Mouse (Mus musculus): ENCODE results near the gene Slc17a4.
A peak's percentile ranks its signal among the peaks of the same experiment; 100 is the strongest.

Slc17a4 gene

DNA sequence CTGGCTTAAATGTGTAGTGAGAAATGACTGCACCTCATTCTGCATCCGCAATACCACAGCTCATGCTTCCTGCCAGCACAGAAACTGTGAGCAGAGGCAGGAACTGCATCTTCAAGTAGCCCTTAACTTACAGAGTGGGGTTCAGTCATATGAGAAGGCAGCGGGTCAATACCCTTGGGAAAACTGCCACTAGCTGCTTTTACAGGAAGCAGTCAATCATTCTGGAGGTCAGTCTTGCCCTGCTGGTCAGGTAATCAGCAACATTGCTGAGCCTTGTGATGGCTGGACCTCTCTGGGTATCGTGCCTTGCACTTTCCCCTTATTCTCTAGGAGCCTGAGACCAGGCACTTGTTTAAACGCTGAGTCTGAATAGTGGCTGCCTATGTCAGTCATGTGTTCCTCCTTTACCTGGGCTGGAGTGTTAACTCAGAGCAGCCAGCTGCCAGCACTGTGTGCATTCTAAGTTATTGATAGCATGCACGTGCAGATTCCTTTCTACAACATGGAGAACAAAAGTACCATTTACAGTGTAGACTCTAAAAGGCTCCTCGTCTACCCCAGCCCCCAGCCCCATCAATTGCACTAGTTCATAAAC is 25.7 kb downstream of the Slc17a4 start:
- no peak for DNase-seq

DNA sequence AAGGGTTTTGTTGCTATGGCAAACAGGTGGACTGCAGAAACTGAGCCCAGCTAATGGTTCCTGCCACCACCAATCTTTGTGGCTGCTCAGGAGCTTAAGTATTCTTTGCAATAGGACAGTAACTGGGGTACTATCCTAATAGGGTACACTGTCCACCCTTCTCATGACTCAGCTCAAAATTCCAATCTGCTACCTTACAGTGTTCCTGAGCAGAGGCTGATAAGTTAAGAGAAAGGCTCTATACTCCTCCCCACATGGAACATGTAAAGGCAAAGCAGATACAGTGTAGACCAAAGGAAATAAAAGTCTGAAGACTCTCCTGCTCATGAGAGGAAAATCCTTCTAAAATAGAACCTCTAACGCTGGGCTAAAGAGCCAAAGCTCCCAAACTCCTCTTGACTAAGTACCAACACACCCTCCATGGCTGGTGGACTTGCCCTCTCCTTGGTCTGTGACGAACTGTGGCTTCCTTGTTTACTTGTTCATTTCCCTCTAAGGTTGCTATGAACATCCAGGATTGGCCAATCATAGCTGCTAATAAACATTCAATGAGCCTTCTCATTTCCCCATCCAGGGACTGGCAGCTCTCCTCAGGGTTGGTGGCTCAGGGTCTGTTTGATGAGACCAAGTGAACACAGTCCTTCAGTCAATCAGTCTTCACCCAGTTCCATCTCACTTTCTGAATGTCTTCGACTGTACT is 27.6 kb downstream of the Slc17a4 start:
- DNase-seq: no peak

DNA sequence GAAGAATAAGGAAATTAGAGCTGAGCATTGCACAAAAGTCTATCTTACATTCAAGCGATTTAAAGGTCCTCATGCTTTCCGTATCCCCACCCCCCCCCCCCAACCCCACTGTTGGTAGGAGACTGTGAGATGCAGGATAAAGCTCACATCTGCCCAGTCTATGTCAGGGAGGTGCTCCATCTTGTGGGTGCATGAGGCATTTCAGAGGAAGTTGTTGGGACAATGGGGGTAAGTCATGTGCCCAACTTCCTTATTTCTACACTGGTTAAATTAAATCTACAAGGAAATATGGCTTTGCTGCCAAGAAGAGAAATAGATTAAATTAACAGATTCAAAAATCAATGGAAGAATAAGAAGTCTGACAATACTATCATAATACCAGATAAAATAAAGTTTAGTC is 29.3 kb downstream of the Slc17a4 start:
- peak; percentile 23 to 43 for DNase-seq

DNA sequence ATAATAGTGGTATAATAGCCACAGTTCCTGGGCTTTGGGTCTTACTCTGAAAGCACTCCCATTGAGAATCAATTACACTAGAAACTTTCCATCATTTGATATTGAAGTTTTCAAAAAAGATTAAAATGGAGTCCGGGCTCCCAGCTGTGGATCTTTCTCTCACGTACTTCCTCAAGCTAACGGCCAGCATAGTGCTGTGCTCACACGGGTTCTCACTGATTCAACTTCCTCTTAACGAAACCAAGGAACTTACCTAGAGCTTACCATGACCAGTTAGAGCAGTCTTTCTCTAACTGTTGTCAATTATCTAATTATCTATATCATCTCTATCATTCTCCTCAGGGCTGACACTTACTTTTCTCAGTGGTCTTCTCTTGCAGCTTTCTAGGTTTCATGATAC is 35.2 kb downstream of the Slc17a4 start:
- DNase-seq: no peak

DNA sequence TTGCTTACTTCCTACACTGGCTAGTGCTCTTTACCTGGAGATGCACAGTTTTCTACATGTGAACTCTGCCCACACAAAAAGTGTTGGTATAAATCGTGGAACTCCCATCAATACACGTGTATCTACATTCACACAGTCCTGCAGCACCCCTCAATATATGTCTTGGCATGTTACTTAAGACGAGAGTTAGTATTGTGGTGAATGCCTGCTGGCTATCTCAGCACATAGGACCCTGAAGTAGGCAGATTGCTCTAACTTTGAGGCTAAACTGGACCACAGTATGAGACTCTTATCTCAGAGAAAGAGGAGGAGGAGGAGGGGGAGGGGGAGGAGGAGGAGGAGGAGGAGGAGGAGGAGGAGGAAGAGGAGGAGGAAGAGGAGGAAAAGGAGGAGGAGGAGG is 35.7 kb downstream of the Slc17a4 start:
- DNase-seq: no peak

DNA sequence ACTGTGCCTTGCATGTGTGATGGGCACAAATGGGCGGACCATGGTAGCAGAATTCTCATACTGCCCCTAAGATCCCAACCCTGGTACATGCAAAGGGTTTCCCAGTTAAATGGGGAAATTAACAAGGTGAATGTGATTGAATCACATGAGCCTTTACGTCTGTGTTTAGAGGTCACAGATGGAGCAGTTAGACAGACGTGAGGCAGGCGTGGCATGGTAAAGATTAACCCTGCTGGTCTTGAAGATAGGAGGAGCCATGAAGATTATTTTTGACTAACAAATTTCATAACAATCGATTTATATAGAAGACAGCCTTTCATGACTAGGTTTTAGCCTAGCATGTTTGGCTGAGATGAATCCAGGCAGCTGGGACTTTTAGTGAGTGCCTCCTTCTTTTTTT is 41.7 kb downstream of the Slc17a4 start:
- DNase-seq: no peak

DNA sequence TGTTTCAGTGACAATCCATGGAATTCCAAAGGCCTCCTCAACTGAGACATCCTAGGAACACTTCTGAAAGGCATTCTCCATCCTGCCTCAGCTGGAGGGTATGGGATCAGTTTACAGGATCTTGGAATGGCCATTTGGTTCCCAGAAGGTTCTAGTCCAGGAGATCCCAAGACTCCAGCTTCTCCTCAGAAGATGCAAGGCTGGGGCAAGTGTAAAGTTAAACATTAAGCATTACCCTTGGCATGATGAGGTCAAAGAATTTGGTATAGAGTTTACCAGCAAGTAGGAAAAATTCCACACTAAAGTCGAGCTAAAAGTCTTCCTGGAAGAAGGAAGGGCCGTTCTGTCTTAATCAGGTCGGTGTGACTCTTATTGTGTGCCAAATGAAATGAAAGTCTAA is 44.8 kb downstream of the Slc17a4 start:
- no peak for DNase-seq

DNA sequence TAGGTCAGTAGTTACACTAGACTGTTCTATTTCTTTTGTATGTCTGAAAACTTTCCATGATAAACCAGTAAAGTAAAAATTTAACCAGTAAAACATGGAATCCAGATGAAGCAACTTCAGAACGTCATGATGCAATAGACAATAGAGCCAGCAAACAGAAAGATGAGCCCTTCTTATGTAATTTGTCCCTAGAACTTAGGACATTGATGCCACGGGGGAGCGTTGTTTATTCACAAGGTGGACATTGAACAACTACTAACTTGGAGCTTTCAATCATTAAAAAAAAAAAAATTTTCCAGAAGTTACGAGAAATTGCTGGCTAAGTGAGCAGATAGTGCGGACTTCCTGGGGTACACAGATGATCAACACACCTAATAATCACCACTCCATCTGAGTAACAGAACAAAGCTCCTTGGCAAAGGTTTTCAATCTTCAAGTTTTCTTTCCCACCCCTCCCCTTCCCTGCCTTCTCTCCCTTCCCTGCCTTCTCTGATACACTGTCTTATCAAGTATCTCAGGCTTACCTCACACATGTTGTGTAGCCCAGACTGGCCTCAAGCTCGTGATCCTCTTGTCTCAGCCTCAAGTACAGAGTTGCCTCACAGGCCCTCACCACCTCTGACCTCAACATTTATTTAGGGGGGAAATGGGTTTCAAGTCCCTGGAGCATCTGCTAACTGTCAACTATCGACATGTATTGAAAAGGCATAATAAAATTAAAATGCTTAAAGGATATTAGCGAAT is 45.8 kb downstream of the Slc17a4 start:
- DNase-seq: no peak

DNA sequence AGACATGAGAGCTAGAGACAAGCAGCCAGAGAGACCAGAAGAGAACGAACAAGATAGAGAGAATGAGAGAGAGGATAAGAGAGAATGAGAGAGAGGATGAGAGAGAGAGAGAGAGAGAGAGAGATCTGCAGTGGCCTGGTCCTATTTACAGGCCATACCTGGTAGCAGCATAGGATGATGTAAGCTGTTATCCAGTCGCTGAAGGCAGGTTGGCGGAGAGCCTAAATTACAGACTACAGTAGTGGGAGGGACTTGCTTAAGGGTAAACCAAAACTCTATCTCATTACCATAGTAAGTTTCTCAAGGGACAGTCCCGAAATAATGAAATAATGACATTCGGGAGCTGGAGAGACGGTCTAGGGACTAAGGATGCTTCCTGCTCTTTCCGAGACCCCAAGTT is 47.4 kb downstream of the Slc17a4 start, which contains the start of gene Slc17a1:
TSS of gene Slc17a1 (plus strand) at position 346 of the 400 bp plus-strand sequence.
- DNase-seq: no peak

DNA sequence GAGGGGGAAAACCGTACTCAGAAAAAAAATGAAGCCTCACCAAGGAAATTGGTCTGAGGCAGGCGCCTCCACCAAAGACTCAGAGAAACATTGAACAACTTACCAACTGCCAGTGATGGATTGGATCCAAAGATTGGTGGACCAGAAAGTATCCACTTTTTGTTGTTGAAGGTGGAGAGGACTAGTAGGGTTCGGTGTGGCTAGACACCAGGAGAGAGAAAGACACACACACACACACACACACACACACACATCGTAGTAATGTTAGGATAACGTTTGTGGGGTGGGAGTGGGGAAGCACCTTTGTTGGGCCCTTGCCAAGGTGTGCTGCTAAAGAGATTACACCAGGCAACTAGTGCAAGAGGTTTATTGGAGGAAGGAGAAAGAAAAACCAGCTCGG is 47.8 kb downstream of the Slc17a4 start:
- DNase-seq: no peak

DNA sequence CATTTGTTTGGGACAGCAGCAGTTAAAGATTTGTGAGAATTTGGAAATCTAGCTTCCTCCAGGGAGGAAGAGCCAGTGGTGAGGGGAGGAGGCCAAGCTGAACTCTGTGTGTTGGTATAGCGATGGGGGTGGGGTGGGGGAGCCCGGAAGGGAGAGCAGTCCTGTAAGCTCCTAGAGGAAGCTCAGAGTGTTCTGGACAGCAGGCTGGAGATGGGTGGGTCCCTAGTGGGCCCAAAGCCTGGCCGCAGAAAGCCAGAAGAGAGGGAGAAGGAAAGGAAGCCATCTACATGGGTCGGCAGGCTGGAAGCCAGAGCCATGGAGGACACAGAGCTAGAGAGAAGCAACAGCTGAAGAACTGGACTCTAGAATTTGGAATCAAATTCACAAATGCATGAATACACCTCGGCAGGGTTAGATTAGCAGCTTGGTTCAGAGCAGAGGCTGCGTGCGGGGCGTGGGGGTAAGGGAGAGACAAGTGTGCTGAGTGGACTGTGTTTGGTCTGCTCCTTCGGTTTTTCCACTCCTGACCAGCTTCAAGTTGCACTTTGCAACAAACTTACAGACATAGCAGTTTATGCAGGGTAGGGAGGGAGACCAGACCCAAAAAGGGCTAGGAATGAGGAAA is 48.6 kb downstream of the Slc17a4 start:
- DNase-seq: peak in 1 of 2 experiments; percentile 33

DNA sequence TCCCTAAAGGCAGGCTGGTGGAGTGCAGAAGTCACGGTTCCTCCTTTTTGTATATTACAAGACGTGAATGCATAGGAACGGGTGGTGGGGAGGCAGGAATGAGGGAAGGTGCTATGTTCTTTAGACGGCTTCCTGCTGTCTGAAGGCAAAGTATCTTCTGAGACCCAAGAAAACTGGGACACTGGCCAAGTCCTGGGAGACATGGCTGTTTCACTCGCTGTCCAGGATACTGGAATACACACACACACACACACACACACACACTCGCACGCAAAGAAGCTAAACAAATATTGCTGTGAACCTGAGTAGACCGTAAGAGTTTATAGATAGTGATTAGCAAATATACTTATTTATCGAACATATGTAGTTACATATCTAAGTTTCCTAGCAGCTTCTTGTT is 50.1 kb downstream of the Slc17a4 start:
- DNase-seq: peak in 1 of 2 experiments; percentile 24

DNA sequence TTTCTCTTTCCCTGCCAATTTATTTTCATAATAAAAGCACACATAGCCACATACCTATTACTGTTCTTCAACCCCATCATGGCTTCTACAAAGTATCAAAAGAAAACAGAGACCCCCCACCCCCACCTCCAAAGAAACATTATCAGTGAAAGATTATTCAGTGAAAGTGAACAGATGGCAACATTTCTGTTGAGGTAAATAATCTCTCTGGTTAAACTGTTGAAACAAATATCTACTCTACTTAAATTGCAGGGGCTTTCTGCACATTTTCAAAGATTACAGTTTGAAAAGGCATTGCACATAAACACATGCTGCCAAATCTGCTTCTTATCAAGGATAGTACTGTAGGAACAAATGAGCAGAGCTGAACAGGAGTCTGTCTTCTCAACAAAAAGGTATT is 53.0 kb downstream of the Slc17a4 start:
- DNase-seq: no peak

DNA sequence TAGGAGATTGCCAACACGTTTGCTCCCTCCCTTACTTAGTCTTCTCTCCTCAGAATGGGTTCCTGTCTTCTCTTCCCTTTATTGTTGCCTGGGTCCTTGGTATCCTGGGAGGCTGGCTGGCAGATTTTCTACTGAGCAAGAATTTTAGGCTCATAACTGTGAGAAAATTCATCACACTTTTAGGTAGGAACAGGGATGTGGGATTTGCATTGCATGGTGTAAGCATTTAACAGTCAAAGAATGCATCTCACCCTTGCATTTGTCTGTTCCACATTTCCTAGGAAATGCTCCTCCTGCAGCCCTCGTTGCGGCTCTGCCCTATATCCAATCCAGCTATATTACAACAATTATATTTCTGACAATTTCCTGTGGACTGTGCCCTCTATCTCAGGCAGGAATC is 58.4 kb downstream of the Slc17a4 start:
- DNase-seq: no peak

DNA sequence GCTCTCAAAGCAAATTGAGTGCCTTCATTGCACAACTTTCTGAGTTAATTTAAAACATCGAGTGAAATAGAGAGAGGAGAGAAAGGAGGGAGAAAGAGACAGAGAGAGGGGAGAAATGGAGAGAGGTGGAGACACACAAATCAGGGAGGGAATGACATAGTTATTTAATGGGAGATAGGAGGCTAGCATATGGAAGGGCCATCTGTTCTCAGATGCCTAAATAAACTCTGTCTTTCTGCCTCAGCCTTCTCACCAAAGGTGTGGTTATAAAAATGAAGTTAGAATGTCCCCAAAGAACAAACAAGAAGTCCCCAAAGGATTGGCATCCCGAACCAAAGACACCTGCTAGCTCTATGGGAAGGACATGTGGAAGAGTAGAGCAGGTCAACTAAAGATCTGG is 65.5 kb downstream of the Slc17a4 start:
- no peak for DNase-seq
